Mouse (Mus musculus): Measurements from ENCODE around the gene Olfr1324.
"Not testable (repeated sequence)": the region's sequence is repeated elsewhere in the genome, so short reads cannot be mapped to it uniquely, and the experiment has no call there.

Gene Olfr1324

DNA sequence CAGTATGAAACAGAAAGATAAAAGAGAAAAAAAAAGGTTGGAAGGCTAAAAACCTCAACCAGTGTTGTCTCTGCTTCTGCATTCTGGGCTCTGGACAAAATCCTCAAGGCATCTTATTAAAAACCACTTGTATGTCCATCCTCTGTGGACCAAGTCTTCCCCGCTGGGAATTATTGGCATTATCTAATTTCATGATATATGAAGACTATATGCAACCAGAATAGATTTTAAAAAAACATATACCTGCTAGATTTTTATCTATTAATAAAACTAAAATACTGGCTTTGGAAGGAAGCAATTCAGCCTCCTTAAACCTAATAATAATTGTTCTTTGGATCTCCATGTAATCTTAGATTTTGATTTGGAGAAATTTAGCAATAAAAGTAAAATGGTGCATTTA lies at the start of gene Olfr1324:
Olfr1324 (minus strand) TSS at position 101 of the 400 bp plus-strand sequence.
- DNase-seq (ENCODE audit: low read depth, low spot score), result no peak
- Histone ChIP-seq H3K27me3 (ENCODE audit: control insufficient read depth, insufficient read depth, low read length, poor library complexity, severe bottlenecking) (no peaks in the 10 kb centered on the region), H3K36me3 (ENCODE audit: control insufficient read depth, insufficient read depth, low read length, poor library complexity, severe bottlenecking) (no peaks in the 10 kb centered on the region)

DNA sequence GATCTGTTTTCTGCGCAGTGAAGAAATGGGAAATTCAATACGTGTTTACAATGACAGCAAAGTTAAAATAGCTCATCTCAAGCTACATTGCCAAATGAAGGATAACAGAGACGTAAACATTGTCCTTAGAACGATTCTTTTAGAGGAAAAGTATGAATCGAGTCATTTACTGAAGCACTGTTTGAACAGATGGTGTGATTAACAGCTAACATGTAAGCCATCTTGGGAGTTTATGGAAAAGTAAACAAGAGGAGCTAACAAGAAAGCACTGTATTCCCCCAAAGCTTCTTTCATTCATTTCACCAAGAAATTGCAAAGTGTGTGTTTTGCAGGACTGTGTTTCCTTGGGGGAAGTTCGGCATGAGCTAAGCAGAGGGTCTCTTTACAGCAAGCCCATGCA lies 42.0 kb upstream of the Olfr1324 start:
- not testable (repeated sequence) for H3K36me3 ChIP-seq (ENCODE audit: control insufficient read depth, insufficient read depth, low read length, poor library complexity, severe bottlenecking); DNase-seq (ENCODE audit: low read depth, low spot score)

DNA sequence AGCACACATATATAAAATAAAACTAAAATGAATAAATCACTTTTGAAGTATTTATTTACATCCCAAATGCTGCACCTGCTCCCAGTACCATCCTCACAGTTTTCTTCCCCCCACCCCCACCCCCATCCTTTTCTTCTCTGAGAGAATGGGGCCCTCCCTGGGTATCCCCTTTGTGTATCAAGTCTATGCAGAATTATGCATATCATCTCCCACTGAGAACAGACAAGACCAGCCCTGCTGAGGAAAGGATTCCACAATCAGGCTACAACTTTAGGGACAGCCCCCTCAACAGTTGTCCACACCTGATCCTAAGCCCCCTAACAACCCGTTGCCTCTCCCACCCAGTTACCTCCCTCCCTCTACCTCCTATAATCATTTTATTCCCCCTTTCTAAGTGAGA lies 27.8 kb upstream of the Olfr1324 start:
- DNase-seq (ENCODE audit: low read depth, low spot score), result no peak
- no peaks in the 10 kb centered on the region for H3K36me3 ChIP-seq (ENCODE audit: control insufficient read depth, insufficient read depth, low read length, poor library complexity, severe bottlenecking)

More for the DNA sequence above, 42.0 kb upstream of the Olfr1324 start:
- not testable (repeated sequence) for H3K27me3 ChIP-seq (ENCODE audit: control insufficient read depth, insufficient read depth, low read length, poor library complexity, severe bottlenecking)

DNA sequence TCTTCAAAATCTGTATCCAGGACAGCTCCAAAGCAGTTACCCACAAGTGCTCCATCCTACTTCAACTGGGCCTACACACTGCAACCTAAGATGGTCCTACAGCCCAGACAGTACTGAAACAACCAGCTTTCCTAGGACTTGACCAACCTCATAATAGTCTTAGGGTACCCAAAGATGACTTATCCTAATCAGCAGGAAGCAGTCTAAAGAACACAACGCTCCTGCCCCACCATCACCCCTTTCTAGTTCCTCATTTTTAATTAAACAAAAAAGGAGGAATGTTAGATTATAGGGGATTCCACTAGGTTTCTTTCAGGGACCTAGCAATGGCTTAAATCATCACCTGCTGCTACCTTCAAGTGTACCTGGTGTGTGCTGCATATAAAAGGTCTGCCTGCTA lies 15.1 kb upstream of the Olfr1324 start:
- no peak for DNase-seq (ENCODE audit: low read depth, low spot score)
- Histone ChIP-seq H3K27me3 (ENCODE audit: control insufficient read depth, insufficient read depth, low read length, poor library complexity, severe bottlenecking) (no peaks in the 10 kb centered on the region), H3K36me3 (ENCODE audit: control insufficient read depth, insufficient read depth, low read length, poor library complexity, severe bottlenecking) (no peaks in the 10 kb centered on the region)

More for the DNA sequence above, 27.8 kb upstream of the Olfr1324 start:
- H3K27me3 ChIP-seq (ENCODE audit: control insufficient read depth, insufficient read depth, low read length, poor library complexity, severe bottlenecking), result no peaks in the 10 kb centered on the region

DNA sequence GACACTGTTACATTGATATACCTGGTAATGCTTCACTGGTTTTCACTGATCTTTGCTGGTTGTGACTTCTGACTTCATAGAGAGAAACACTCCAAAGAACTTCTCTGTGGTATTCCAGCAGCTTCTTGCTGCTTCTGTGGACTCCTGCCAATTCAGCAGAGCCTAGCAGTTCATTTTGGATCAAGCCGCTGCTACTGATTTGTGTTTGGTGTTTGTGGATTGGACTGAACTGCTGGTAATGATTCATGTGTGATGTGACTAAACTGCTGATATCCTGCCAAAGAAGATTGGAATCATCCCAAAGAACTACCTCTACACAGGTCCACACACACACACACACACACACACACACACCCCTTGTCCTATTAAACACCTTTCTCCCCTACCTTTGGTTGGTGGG lies 14.4 kb upstream of the Olfr1324 start:
- DNase-seq (ENCODE audit: low read depth, low spot score), result no peak
- H3K36me3 ChIP-seq (ENCODE audit: control insufficient read depth, insufficient read depth, low read length, poor library complexity, severe bottlenecking), result no peaks in the 10 kb centered on the region
- H3K27me3 ChIP-seq (ENCODE audit: control insufficient read depth, insufficient read depth, low read length, poor library complexity, severe bottlenecking), result no peaks in the 10 kb centered on the region

DNA sequence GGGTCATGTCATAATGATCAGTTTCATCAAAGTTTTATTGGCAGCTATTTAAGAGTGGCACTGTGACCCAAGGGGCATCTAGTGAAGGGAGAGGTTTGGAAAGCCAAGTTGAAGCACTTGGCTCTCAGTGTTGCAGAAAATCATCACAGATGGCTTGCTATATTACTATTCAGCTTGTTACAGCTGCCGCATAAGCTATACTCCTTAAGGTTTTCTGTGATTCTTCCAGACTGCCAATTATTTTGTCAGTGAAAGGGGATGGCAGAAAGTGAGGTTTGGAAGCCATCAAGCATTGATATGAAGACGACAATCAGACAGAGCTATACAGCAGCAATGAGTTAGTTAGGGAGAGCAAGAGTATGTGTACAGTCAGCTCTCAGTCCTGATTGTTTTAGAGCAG lies 4.2 kb upstream of the Olfr1324 start:
- no peak for DNase-seq (ENCODE audit: low read depth, low spot score)
- H3K27me3 ChIP-seq (ENCODE audit: control insufficient read depth, insufficient read depth, low read length, poor library complexity, severe bottlenecking), result no peaks in the 10 kb centered on the region
- no peaks in the 10 kb centered on the region for H3K36me3 ChIP-seq (ENCODE audit: control insufficient read depth, insufficient read depth, low read length, poor library complexity, severe bottlenecking)

DNA sequence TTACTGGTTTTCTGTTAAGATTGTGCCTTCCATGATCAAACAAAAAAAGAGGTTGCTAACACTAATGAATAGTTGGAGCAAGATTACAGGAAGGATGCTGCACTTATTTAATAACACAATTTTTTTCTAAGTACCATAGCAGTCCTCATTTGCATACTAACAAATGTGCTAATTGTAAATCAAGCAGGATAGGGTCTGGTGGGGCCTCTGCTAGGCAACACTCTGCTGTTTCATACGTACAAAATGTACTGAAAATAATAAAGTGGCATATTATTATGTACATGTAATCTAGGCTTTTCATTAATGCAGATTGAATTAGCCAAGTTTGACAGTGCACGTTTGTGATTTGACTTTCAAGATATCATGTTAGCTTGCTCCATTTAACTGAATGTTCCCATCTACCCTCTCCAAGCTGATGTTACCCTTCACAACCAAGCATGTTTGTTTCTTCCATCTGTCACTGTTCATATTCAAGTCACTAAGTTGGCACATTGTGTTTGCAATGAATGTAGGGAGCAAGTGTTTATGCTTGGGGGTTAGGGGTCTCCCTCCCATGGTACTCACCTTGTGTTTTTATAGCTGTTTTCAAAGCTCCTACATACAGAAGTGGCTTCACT lies 478 bp downstream of the Olfr1324 start:
- Histone ChIP-seq H3K36me3 (ENCODE audit: control insufficient read depth, insufficient read depth, low read length, poor library complexity, severe bottlenecking) (no peaks in the 10 kb centered on the region), H3K27me3 (ENCODE audit: control insufficient read depth, insufficient read depth, low read length, poor library complexity, severe bottlenecking) (no peaks in the 10 kb centered on the region)
- no peak for DNase-seq (ENCODE audit: low read depth, low spot score)

DNA sequence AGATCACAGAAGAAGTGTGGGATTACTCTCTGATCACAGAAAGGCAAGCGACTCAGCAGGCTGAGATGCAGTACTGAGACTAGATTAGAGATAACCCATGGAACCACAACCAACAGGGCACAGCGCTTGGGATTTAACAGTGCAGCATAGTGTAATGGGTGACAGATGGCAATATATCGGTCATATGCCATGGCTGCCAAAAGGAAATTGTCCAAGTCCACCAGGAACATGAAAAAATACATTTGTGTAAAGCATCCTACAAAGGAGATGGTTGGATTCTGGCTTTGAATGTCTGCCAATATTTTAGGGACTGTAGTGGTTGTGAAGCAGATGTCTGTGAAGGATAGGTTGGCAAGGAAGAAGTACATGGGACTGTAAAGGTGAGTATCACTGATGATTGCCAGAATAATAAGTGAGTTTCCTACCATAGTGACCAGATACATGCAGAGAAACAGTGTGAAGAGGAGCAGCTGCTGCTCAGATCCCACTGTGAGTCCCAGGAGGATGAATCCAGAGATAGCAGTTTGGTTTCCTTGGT lies 2.3 kb downstream of the Olfr1324 start:
- Histone ChIP-seq H3K27me3 (ENCODE audit: control insufficient read depth, insufficient read depth, low read length, poor library complexity, severe bottlenecking) (no peaks in the 10 kb centered on the region), H3K36me3 (ENCODE audit: control insufficient read depth, insufficient read depth, low read length, poor library complexity, severe bottlenecking) (no peaks in the 10 kb centered on the region)
- DNase-seq (ENCODE audit: low read depth, low spot score), result no peak

DNA sequence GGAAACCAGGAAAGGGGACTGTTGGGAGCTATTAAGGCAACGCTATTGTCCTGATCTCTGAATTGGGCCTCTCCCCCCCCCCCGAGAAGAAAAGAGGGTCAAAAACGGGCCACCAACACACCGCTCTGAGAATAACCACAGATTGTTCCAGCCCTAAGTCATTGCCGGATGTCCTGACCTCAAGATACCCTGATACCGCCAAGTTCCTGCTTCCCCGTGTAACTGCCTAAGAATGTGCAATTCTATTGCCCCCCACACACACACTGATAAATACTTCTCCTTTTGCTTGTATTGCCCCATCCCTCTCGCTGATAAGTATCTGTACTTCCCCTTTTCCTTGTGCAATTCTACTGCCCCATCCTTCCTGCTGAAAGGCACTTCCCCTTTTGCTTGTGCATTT lies 17.9 kb downstream of the Olfr1324 start:
- H3K36me3 ChIP-seq (ENCODE audit: control insufficient read depth, insufficient read depth, low read length, poor library complexity, severe bottlenecking); DNase-seq (ENCODE audit: low read depth, low spot score); H3K27me3 ChIP-seq (ENCODE audit: control insufficient read depth, insufficient read depth, low read length, poor library complexity, severe bottlenecking): not testable (repeated sequence)

DNA sequence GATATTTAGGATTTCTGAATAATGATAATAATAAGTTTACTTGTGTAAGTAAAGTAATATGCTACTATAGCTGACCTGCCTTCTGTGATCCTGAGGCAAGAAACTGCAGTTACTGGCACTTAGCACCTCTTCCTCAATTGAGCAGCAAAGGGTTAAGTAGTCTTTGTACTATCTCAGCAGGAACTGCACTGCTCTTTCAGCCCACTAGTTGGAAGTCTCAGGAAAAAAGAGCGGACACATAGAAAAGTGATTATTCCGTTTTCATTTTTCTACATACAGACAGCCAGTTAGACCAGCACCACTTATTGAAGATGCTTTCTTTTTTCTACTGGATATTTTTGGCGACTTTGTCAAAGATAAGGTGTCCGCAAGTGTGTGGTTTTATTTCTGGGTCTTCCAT lies 37.7 kb downstream of the Olfr1324 start:
- not testable (repeated sequence) for DNase-seq (ENCODE audit: low read depth, low spot score); H3K27me3 ChIP-seq (ENCODE audit: control insufficient read depth, insufficient read depth, low read length, poor library complexity, severe bottlenecking); H3K36me3 ChIP-seq (ENCODE audit: control insufficient read depth, insufficient read depth, low read length, poor library complexity, severe bottlenecking)

DNA sequence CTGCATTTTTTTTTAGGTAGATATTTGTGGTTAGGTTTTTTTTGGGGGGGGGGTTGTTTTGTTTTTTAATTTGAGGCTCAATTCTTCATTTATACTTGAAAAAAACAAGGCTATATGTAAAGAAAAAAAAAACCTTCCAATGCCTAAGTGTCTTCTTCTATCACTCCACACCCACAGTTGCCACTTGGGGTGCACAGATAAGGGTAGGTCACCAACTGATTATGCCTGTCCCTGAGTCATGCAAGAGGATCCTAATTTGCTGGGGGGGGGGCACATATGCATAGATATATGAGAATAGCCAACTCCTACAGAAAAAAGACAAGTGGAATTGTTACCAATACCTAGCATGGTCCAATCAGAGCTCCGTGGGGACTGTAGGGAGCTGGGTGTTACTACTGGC lies 53.3 kb downstream of the Olfr1324 start:
- no peak for DNase-seq (ENCODE audit: low read depth, low spot score)
- Histone ChIP-seq H3K36me3 (ENCODE audit: control insufficient read depth, insufficient read depth, low read length, poor library complexity, severe bottlenecking) (no peaks in the 10 kb centered on the region), H3K27me3 (ENCODE audit: control insufficient read depth, insufficient read depth, low read length, poor library complexity, severe bottlenecking) (no peaks in the 10 kb centered on the region)
